Comparison of ENCODE assay signal across 33 mouse cellular contexts in genomic region chr17:27255804-27256203, GRCm38 (mm10). TPM values are rescaled to one million over a fixed set of nuclear protein-coding genes. Genes with fewer than 3 reads are reported as not detected.
DNase-seq lines count a peak whose midpoint lies in the region; ATAC-seq and TF ChIP-seq lines count a peak whose summit lies in the region.
"Had no signal": no experiment of that assay in that cellular context is flagged by ENCODE, and none has a peak within 500 bp of the region (broad histone marks: within the 10 kb centered on the region; RNA-seq: fewer than 3 reads in every experiment).

No protein-coding gene starts in this region.

- DNase-seq in hindbrain, embryonic 11.5 days (ENCODE audit: low spot score) = no peak
- peak; percentile 11 for DNase-seq in embryo, embryonic 11.5 days (ENCODE audit: low read depth, low spot score)
- DNase-seq: adrenal gland, adult 8-10 months; cerebellum, adult 2 months; cerebellum, postnatal 25 days; forebrain, postnatal 0 days; gastrocnemius, postnatal 36 days; heart, adult 18-20 months; heart, postnatal 36 days; kidney, adult 9 months; layer of hippocampus, adult 9-11 months; liver, embryonic 13.5 days; lung, adult 18-20 months; lung, postnatal 4 days; thymus, adult 2 months; thymus, postnatal 36 days had no signal

- H3K4me1 ChIP-seq in hindbrain, embryonic 13.5 days (replicated peaks) = peaks cover 17% of the 10 kb centered on the region
- no peaks in the 10 kb centered on the region for H3K4me1 ChIP-seq in hindbrain, embryonic 11.5 days (replicated peaks; ENCODE audit: control insufficient read depth, insufficient read depth, low read length)
- no peaks in the 10 kb centered on the region for H3K4me1 ChIP-seq in E14TG2a.4 (replicated peaks; ENCODE audit: low read depth, low read length)
- peaks cover 20% of the 10 kb centered on the region for H3K4me1 ChIP-seq in neural tube, embryonic 13.5 days (replicated peaks)
- H3K4me1 ChIP-seq: embryonic facial prominence, embryonic 15.5 days; liver, embryonic 13.5 days; megakaryocyte, embryonic 14.5 days had no signal

- H3K4me3 ChIP-seq in hindbrain, embryonic 13.5 days = no peak overlapping the region
- H3K4me3 ChIP-seq in hindbrain, embryonic 11.5 days (ENCODE audit: low read depth, low read length) = no peak overlapping the region
- H3K4me3 ChIP-seq in E14TG2a.4 (replicated peaks; ENCODE audit: low read length) = peak overlapping the region; percentile 35
- no peak overlapping the region for H3K4me3 ChIP-seq in neural tube, embryonic 13.5 days
- H3K4me3 ChIP-seq: embryonic facial prominence, embryonic 10.5 days; embryonic facial prominence, embryonic 15.5 days; forebrain, embryonic 12.5 days; limb, embryonic 10.5 days; limb, embryonic 15.5 days; liver, embryonic 13.5 days; megakaryocyte, embryonic 14.5 days; midbrain, embryonic 15.5 days had no signal

- H3K9me3 ChIP-seq in hindbrain, embryonic 13.5 days = no peaks in the 10 kb centered on the region
- no peaks in the 10 kb centered on the region for H3K9me3 ChIP-seq in hindbrain, embryonic 11.5 days (ENCODE audit: control insufficient read depth, low read length)
- H3K9me3 ChIP-seq in E14TG2a.4 (ENCODE audit: low read length) = peaks cover 99% of the 10 kb centered on the region
- H3K9me3 ChIP-seq in neural tube, embryonic 13.5 days = no peaks in the 10 kb centered on the region
- H3K9me3 ChIP-seq: embryonic facial prominence, embryonic 15.5 days; forebrain, embryonic 12.5 days; limb, embryonic 10.5 days; limb, embryonic 15.5 days; liver, embryonic 13.5 days; midbrain, embryonic 15.5 days had no signal

- no peaks in the 10 kb centered on the region for H3K36me3 ChIP-seq in hindbrain, embryonic 13.5 days
- H3K36me3 ChIP-seq in hindbrain, embryonic 11.5 days (ENCODE audit: control insufficient read depth, insufficient read depth, low read length) = no peaks in the 10 kb centered on the region
- 0 out of 2 replicates have a peak, but pooled peaks cover 4% of the 10 kb centered on the region for H3K36me3 ChIP-seq in E14TG2a.4 (ENCODE audit: insufficient read depth, low read length)
- no peaks in the 10 kb centered on the region for H3K36me3 ChIP-seq in neural tube, embryonic 13.5 days
- H3K36me3 ChIP-seq: embryonic facial prominence, embryonic 10.5 days; embryonic facial prominence, embryonic 15.5 days; forebrain, embryonic 12.5 days; limb, embryonic 10.5 days; limb, embryonic 15.5 days; liver, embryonic 13.5 days; midbrain, embryonic 15.5 days had no signal

- no peak for ATAC-seq in hindbrain, embryonic 13.5 days (ENCODE audit: low FRiP score)
- ATAC-seq in hindbrain, embryonic 11.5 days (ENCODE audit: low FRiP score) = no peak
- 0 out of 2 replicates have a peak, but pooled peaks have one; percentile 37 for ATAC-seq in neural tube, embryonic 13.5 days (ENCODE audit: low read depth)
- ATAC-seq in frontal cortex, adult (ENCODE audit: low TSS enrichment) = no peak
- no peak for ATAC-seq in inflammation-experienced regulatory T-cells, adult 6 months
- ATAC-seq: CD4-positive, CD25-positive, alpha-beta regulatory T cell, adult 4 months; forebrain, postnatal 0 days; intestine, embryonic 16.5 days; lung, postnatal 0 days; midbrain, embryonic 15.5 days had no signal

- no peak for TF ChIP-seq CTCF in E14TG2a.4 (conservative IDR thresholded peaks at IDR 0.05; ENCODE audit: low read length)

- WGBS in hindbrain, embryonic 13.5 days = 53% methylated on average over 7 of the region's 7 CpGs
- WGBS in hindbrain, embryonic 11.5 days = 43% methylated on average over 7 of the region's 7 CpGs
- 19% methylated on average over 7 of the region's 7 CpGs for WGBS in neural tube, embryonic 13.5 days

- 0 out of 2 replicates have a peak overlapping the region, but pooled peaks have one; percentile 18 for H3K27ac ChIP-seq in hindbrain, embryonic 13.5 days
- no peak overlapping the region for H3K27ac ChIP-seq in hindbrain, embryonic 11.5 days (ENCODE audit: low read depth, low read length)
- no peak overlapping the region for H3K27ac ChIP-seq in neural tube, embryonic 13.5 days (replicated peaks)
- H3K27ac ChIP-seq: embryonic facial prominence, embryonic 10.5 days; embryonic facial prominence, embryonic 15.5 days; forebrain, embryonic 12.5 days; hindbrain, postnatal 0 days; limb, embryonic 15.5 days; liver, embryonic 13.5 days; midbrain, embryonic 15.5 days had no signal

- 0 out of 2 replicates have a peak overlapping the region, but pooled peaks have one; percentile 29 for H3K9ac ChIP-seq in hindbrain, embryonic 13.5 days
- no peak overlapping the region for H3K9ac ChIP-seq in hindbrain, embryonic 11.5 days (ENCODE audit: low read depth, low read length)
- no peak overlapping the region for H3K9ac ChIP-seq in neural tube, embryonic 13.5 days
- H3K9ac ChIP-seq: embryonic facial prominence, embryonic 15.5 days; forebrain, embryonic 12.5 days; forebrain, postnatal 0 days; limb, embryonic 15.5 days; liver, embryonic 13.5 days; midbrain, embryonic 15.5 days had no signal

- no peak overlapping the region for H3K4me2 ChIP-seq in hindbrain, embryonic 13.5 days
- no peak overlapping the region for H3K4me2 ChIP-seq in hindbrain, embryonic 11.5 days (replicated peaks; ENCODE audit: low read depth, low read length)
- no peak overlapping the region for H3K4me2 ChIP-seq in neural tube, embryonic 13.5 days
- H3K4me2 ChIP-seq: embryonic facial prominence, embryonic 15.5 days; forebrain, embryonic 12.5 days; heart, embryonic 11.5 days; limb, embryonic 15.5 days; liver, embryonic 13.5 days; midbrain, embryonic 15.5 days had no signal

- H3K27me3 ChIP-seq in hindbrain, embryonic 13.5 days = no peaks in the 10 kb centered on the region; the same call in 1 of the 2 replicates
- no peaks in the 10 kb centered on the region for H3K27me3 ChIP-seq in hindbrain, embryonic 11.5 days (ENCODE audit: control insufficient read depth, insufficient read depth, low read length)
- peaks cover 11% of the 10 kb centered on the region; the same call in 1 of the 2 replicates for H3K27me3 ChIP-seq in E14TG2a.4 (ENCODE audit: insufficient read depth, low read length)
- no peaks in the 10 kb centered on the region; the same call in 1 of the 2 replicates for H3K27me3 ChIP-seq in neural tube, embryonic 13.5 days
- H3K27me3 ChIP-seq: embryonic facial prominence, embryonic 15.5 days; forebrain, embryonic 12.5 days; liver, embryonic 13.5 days; midbrain, embryonic 15.5 days had no signal

RNA-seq across cellular contexts. Expression of gene Lemd2, which starts 51.5 kb away (rescaled TPM):
- 19.0 and 19.9 TPM in 2 replicates for polyA plus RNA-seq in hindbrain, embryonic 13.5 days (2015; fragmentation: Nextera tagmentation; extraction: Ambion mirVana)
- 12.4 and 16.5 TPM in 2 replicates for polyA plus RNA-seq in hindbrain, embryonic 11.5 days (2014; fragmentation: Nextera tagmentation; extraction: Ambion mirVana)
- 16.2 and 18.6 TPM in 2 replicates for polyA plus RNA-seq in neural tube, embryonic 13.5 days (2015; fragmentation: Nextera tagmentation; extraction: Ambion mirVana)
- polyA plus RNA-seq in inflammation-experienced regulatory T-cells, adult 6 months (2017; shearing (Covaris generic)) = 10 to 100 TPM in 2 of 3 experiments, 1 to 10 TPM in 1; 9.2 to 13.0 (median 11.9) TPM
